ENCODE assay signal across 8 mouse cellular contexts in the genomic region with DNA sequence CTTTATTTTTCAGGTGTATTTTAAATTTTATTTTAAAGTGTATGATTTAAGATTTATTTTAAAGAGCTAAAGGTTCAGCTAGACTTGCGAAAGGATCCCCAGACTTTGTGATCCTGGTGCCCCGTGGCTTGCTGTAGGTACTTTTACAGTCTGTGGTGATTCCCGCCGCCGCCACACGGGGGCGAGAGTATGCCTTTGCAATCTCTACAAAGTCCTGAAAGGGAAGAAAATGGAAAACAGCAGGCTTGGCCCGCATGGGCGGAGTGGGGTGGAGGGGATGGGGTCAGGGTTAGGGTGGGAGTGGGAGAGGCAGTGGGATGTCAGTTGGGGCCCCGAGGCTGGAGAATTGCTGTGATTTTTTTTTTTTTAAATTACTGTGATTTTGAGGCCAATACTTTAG. TPM values are rescaled to one million over a fixed set of nuclear protein-coding genes. Genes with fewer than 3 reads are reported as not detected.
DNase-seq lines count a peak whose midpoint lies in the region; ATAC-seq and TF ChIP-seq lines count a peak whose summit lies in the region.

No protein-coding gene starts in this region.

- H3K4me1 ChIP-seq in limb, embryonic 14.5 days (ENCODE audit: control insufficient read depth, insufficient read depth, low read length), result no peaks in the 10 kb centered on the region; the same call in 1 of the 2 replicates

- DNase-seq in 416B (ENCODE audit: low read depth), result peak; percentile 77
- peak; percentile 73 for DNase-seq in T-cell, adult 2 months (ENCODE audit: low spot score)
- DNase-seq in gastrocnemius, postnatal 14 days, result peak; percentile 82
- DNase-seq in kidney, adult 9 months, result peak; percentile 90
- DNase-seq in limb, embryonic 14.5 days (ENCODE audit: low spot score), result peak; percentile 79
- peak; percentile 88 for DNase-seq in ovary, postnatal 14 days (ENCODE audit: low spot score)
- peak; percentile 59 to 89 for DNase-seq in thymus, postnatal 10 days (ENCODE audit: low spot score in 2 of 2)

- no peaks in the 10 kb centered on the region for H3K36me3 ChIP-seq in limb, embryonic 14.5 days (ENCODE audit: control insufficient read depth, insufficient read depth, low read length)

- H3K27ac ChIP-seq in limb, embryonic 14.5 days (replicated peaks; ENCODE audit: low read depth, low read length), result no peak overlapping the region

- no peak overlapping the region for H3K4me3 ChIP-seq in limb, embryonic 14.5 days (replicated peaks; ENCODE audit: low read length)

- no peaks in the 10 kb centered on the region for H3K9me3 ChIP-seq in limb, embryonic 14.5 days (ENCODE audit: control insufficient read depth, low read length)

- 4% methylated on average over 10 of the region's 10 CpGs for WGBS in limb, embryonic 14.5 days

- H3K27me3 ChIP-seq in limb, embryonic 14.5 days (ENCODE audit: control insufficient read depth, insufficient read depth, low read length), result no peaks in the 10 kb centered on the region

- H3K4me2 ChIP-seq in limb, embryonic 14.5 days (replicated peaks; ENCODE audit: low read depth, low read length, severe bottlenecking), result no peak overlapping the region

- no peak for TF ChIP-seq POLR2A in limb, embryonic 14.5 days (IDR thresholded peaks at IDR 0.05; ENCODE audit: borderline replicate concordance, extremely low read depth, insufficient read depth, insufficient read length)

- no peak overlapping the region for H3K9ac ChIP-seq in limb, embryonic 14.5 days (ENCODE audit: low read depth, low read length, severe bottlenecking)

- intact Hi-C loops in gastrocnemius, postnatal 14 days (cut with DNase I; ENCODE audit: low total_unique reads), result no loop called here

- peak; percentile 84 for ATAC-seq in common myeloid progenitor, adult 5-6 weeks (replicated peaks; ENCODE audit: low read depth, poor library complexity, severe bottlenecking)
- ATAC-seq in limb, embryonic 14.5 days (ENCODE audit: low FRiP score, low read depth), result peak; percentile 47; the same call in 1 of the 2 replicates

RNA-seq across cellular contexts. Expression of a gene that starts 7.7 kb away (rescaled TPM):
- total RNA-seq in common myeloid progenitor, adult 5-6 weeks (2017), result not detected in 2 replicates
- total RNA-seq in gastrocnemius, postnatal 14 days (2021), result not detected
- polyA plus RNA-seq in limb, embryonic 14.5 days (2012; rRNA removed), result 0.15 and 1.1 TPM in 2 replicates
- polyA plus RNA-seq in limb, embryonic 14.5 days (2014; fragmentation: Nextera tagmentation; extraction: Ambion mirVana), result 0.28 and 0.74 TPM in 2 replicates

RNA-seq across cellular contexts. Expression of a gene that starts 8.3 kb away (rescaled TPM):
- total RNA-seq in common myeloid progenitor, adult 5-6 weeks (2017), result not detected in 2 replicates
- total RNA-seq in gastrocnemius, postnatal 14 days (2021), result under 1 TPM in 1 of 2 experiments, not detected in 1; 0.27 TPM
- 3.0 and 7.5 TPM in 2 replicates for polyA plus RNA-seq in limb, embryonic 14.5 days (2012; rRNA removed)
- 11.5 and 14.1 TPM in 2 replicates for polyA plus RNA-seq in limb, embryonic 14.5 days (2014; fragmentation: Nextera tagmentation; extraction: Ambion mirVana)

RNA-seq across cellular contexts. Expression of a gene that starts 37.7 kb away (rescaled TPM):
- 23.9 and 35.9 TPM in 2 replicates for total RNA-seq in common myeloid progenitor, adult 5-6 weeks (2017)
- 10 to 100 TPM; 14.6 to 15.3 TPM for total RNA-seq in gastrocnemius, postnatal 14 days (2021)
- 29.4 and 35.0 TPM in 2 replicates for polyA plus RNA-seq in limb, embryonic 14.5 days (2012; rRNA removed)
- 14.1 and 17.1 TPM in 2 replicates for polyA plus RNA-seq in limb, embryonic 14.5 days (2014; fragmentation: Nextera tagmentation; extraction: Ambion mirVana)

RNA-seq across cellular contexts. Expression of a gene that starts 51.4 kb away (rescaled TPM):
- total RNA-seq in common myeloid progenitor, adult 5-6 weeks (2017), result 4.8 and 5.9 TPM in 2 replicates
- 1 to 10 TPM; 6.7 to 7.5 TPM for total RNA-seq in gastrocnemius, postnatal 14 days (2021)
- polyA plus RNA-seq in limb, embryonic 14.5 days (2012; rRNA removed), result 28.5 and 38.2 TPM in 2 replicates
- polyA plus RNA-seq in limb, embryonic 14.5 days (2014; fragmentation: Nextera tagmentation; extraction: Ambion mirVana), result 29.5 TPM in 2 replicates
